Mouse (Mus musculus): ENCODE measurements at regions not wholly inside any gene's neighbourhood (a gene's known extent, or its start where the extent isn't known, plus 50 kb on each side); places are given as distances from the start of the nearest gene placed in this dataset.

GRCm38 (mm10) chr3:34457821-34458220 lies 192.4 kb upstream of the Sox2 start:
- 38% methylated on average over 1 of the region's 1 CpGs for WGBS (ENCODE audit: insufficient replicate concordance)
- Histone ChIP-seq H3K9ac (ENCODE audit: low read depth, low read length) (no peak overlapping the region), H3K27me3 (ENCODE audit: control insufficient read depth, insufficient read depth, low read depth, low read length) (no peaks in the 10 kb centered on the region), H3K4me3 (ENCODE audit: low read depth, low read length) (no peak overlapping the region), H3K9me3 (replicated peaks; ENCODE audit: control insufficient read depth, low read length) (no peaks in the 10 kb centered on the region), H3K27ac (ENCODE audit: low read length) (no peak overlapping the region), H3K4me1 (ENCODE audit: control insufficient read depth, low read depth, low read length) (no peaks in the 10 kb centered on the region), H3K4me2 (ENCODE audit: low read depth, low read length) (no peak overlapping the region), H3K36me3 (ENCODE audit: control insufficient read depth, insufficient read depth) (no peaks in the 10 kb centered on the region)
- no peak for ATAC-seq (ENCODE audit: low read depth)

- WGBS (ENCODE audit: insufficient replicate concordance) = 61% methylated on average over 23 of the region's 23 CpGs
- H3K4me3 ChIP-seq (ENCODE audit: low read depth, low read length) = no peak overlapping the region
- H3K9me3 ChIP-seq (replicated peaks; ENCODE audit: control insufficient read depth, low read length) = no peaks in the 10 kb centered on the region
- H3K27ac ChIP-seq (ENCODE audit: low read length) = no peak overlapping the region
- no peaks in the 10 kb centered on the region for H3K4me1 ChIP-seq (ENCODE audit: control insufficient read depth, low read depth, low read length)
- H3K4me2 ChIP-seq (ENCODE audit: low read depth, low read length) = no peak overlapping the region
- no peak for ATAC-seq (ENCODE audit: low read depth)
- no peak overlapping the region for H3K9ac ChIP-seq (ENCODE audit: low read depth, low read length)
- no peaks in the 10 kb centered on the region for H3K27me3 ChIP-seq (ENCODE audit: control insufficient read depth, insufficient read depth, low read depth, low read length)
- H3K36me3 ChIP-seq (ENCODE audit: control insufficient read depth, insufficient read depth) = no peaks in the 10 kb centered on the region
Observed at GRCm38 (mm10) chr3:34456488-34457433, 193.4 kb upstream of the Sox2 start.

GRCm38 (mm10) chr3:34454026-34454624 lies 196.1 kb upstream of the Sox2 start:
- Histone ChIP-seq H3K36me3 (ENCODE audit: control insufficient read depth, insufficient read depth) (no peaks in the 10 kb centered on the region), H3K27ac (ENCODE audit: low read length) (no peak overlapping the region), H3K4me2 (ENCODE audit: low read depth, low read length) (no peak overlapping the region), H3K4me3 (ENCODE audit: low read depth, low read length) (no peak overlapping the region), H3K27me3 (ENCODE audit: control insufficient read depth, insufficient read depth, low read depth, low read length) (no peaks in the 10 kb centered on the region), H3K9me3 (replicated peaks; ENCODE audit: control insufficient read depth, low read length) (no peaks in the 10 kb centered on the region), H3K9ac (ENCODE audit: low read depth, low read length) (no peak overlapping the region), H3K4me1 (ENCODE audit: control insufficient read depth, low read depth, low read length) (no peaks in the 10 kb centered on the region)
- 75% methylated on average over 23 of the region's 24 CpGs for WGBS (ENCODE audit: insufficient replicate concordance)
- ATAC-seq (ENCODE audit: low read depth) = no peak

- Histone ChIP-seq H3K4me3 (ENCODE audit: low read depth, low read length) (no peak overlapping the region), H3K4me2 (ENCODE audit: low read depth, low read length) (no peak overlapping the region), H3K27me3 (ENCODE audit: control insufficient read depth, insufficient read depth, low read depth, low read length) (no peaks in the 10 kb centered on the region), H3K9me3 (replicated peaks; ENCODE audit: control insufficient read depth, low read length) (no peaks in the 10 kb centered on the region), H3K27ac (ENCODE audit: low read length) (no peak overlapping the region), H3K4me1 (ENCODE audit: control insufficient read depth, low read depth, low read length) (no peaks in the 10 kb centered on the region), H3K36me3 (ENCODE audit: control insufficient read depth, insufficient read depth) (no peaks in the 10 kb centered on the region), H3K9ac (ENCODE audit: low read depth, low read length) (no peak overlapping the region)
- no peak for ATAC-seq (ENCODE audit: low read depth)
- 50% methylated on average over 7 of the region's 7 CpGs for WGBS (ENCODE audit: insufficient replicate concordance)
Observed at GRCm38 (mm10) chr3:34445354-34445753, 204.9 kb upstream of the Sox2 start.

- H3K9ac ChIP-seq (ENCODE audit: low read depth, low read length) = no peak overlapping the region
- H3K36me3 ChIP-seq (ENCODE audit: control insufficient read depth, insufficient read depth) = no peaks in the 10 kb centered on the region
- H3K27me3 ChIP-seq (ENCODE audit: control insufficient read depth, insufficient read depth, low read depth, low read length) = no peaks in the 10 kb centered on the region
- H3K4me1 ChIP-seq (ENCODE audit: control insufficient read depth, low read depth, low read length) = no peaks in the 10 kb centered on the region
- WGBS (ENCODE audit: insufficient replicate concordance) = 49% methylated on average over 5 of the region's 5 CpGs
- no peak overlapping the region for H3K4me2 ChIP-seq (ENCODE audit: low read depth, low read length)
- no peak overlapping the region for H3K27ac ChIP-seq (ENCODE audit: low read length)
- H3K4me3 ChIP-seq (ENCODE audit: low read depth, low read length) = no peak overlapping the region
- H3K9me3 ChIP-seq (replicated peaks; ENCODE audit: control insufficient read depth, low read length) = no peaks in the 10 kb centered on the region
- ATAC-seq (ENCODE audit: low read depth) = no peak
Observed at GRCm38 (mm10) chr3:34444802-34445201, 205.4 kb upstream of the Sox2 start.

- no peak for ATAC-seq (ENCODE audit: low read depth)
- Histone ChIP-seq H3K9ac (ENCODE audit: low read depth, low read length) (no peak overlapping the region), H3K4me3 (ENCODE audit: low read depth, low read length) (no peak overlapping the region), H3K36me3 (ENCODE audit: control insufficient read depth, insufficient read depth) (no peaks in the 10 kb centered on the region), H3K27me3 (ENCODE audit: control insufficient read depth, insufficient read depth, low read depth, low read length) (no peaks in the 10 kb centered on the region), H3K9me3 (replicated peaks; ENCODE audit: control insufficient read depth, low read length) (no peaks in the 10 kb centered on the region), H3K4me1 (ENCODE audit: control insufficient read depth, low read depth, low read length) (no peaks in the 10 kb centered on the region), H3K4me2 (ENCODE audit: low read depth, low read length) (no peak overlapping the region), H3K27ac (ENCODE audit: low read length) (no peak overlapping the region)
- WGBS (ENCODE audit: insufficient replicate concordance) = 75% methylated on average over 28 of the region's 28 CpGs
Observed at GRCm38 (mm10) chr3:34443731-34444628, 206.2 kb upstream of the Sox2 start.

- Histone ChIP-seq H3K9me3 (replicated peaks; ENCODE audit: control insufficient read depth, low read length) (no peaks in the 10 kb centered on the region), H3K9ac (ENCODE audit: low read depth, low read length) (no peak overlapping the region), H3K4me2 (ENCODE audit: low read depth, low read length) (no peak overlapping the region), H3K4me3 (ENCODE audit: low read depth, low read length) (no peak overlapping the region), H3K27me3 (ENCODE audit: control insufficient read depth, insufficient read depth, low read depth, low read length) (no peaks in the 10 kb centered on the region), H3K36me3 (ENCODE audit: control insufficient read depth, insufficient read depth) (no peaks in the 10 kb centered on the region), H3K4me1 (ENCODE audit: control insufficient read depth, low read depth, low read length) (no peaks in the 10 kb centered on the region), H3K27ac (ENCODE audit: low read length) (no peak overlapping the region)
- 65% methylated on average over 5 of the region's 5 CpGs for WGBS (ENCODE audit: insufficient replicate concordance)
- no peak for ATAC-seq (ENCODE audit: low read depth)
Observed at GRCm38 (mm10) chr3:34443307-34443706, 206.9 kb upstream of the Sox2 start.

GRCm38 (mm10) chr3:34441792-34442191 lies 208.4 kb upstream of the Sox2 start:
- whole genome bisulfite sequencing (ENCODE audit: insufficient replicate concordance) = 49% methylated on average over 4 of the region's 4 CpGs
- H3K9me3 ChIP-seq (replicated peaks; ENCODE audit: control insufficient read depth, low read length) = no peaks in the 10 kb centered on the region
- H3K9ac ChIP-seq (ENCODE audit: low read depth, low read length) = no peak overlapping the region
- no peaks in the 10 kb centered on the region for H3K36me3 ChIP-seq (ENCODE audit: control insufficient read depth, insufficient read depth)
- no peak overlapping the region for H3K27ac ChIP-seq (ENCODE audit: low read length)
- no peaks in the 10 kb centered on the region for H3K27me3 ChIP-seq (ENCODE audit: control insufficient read depth, insufficient read depth, low read depth, low read length)
- no peaks in the 10 kb centered on the region for H3K4me1 ChIP-seq (ENCODE audit: control insufficient read depth, low read depth, low read length)
- H3K4me2 ChIP-seq (ENCODE audit: low read depth, low read length) = no peak overlapping the region
- ATAC-seq (ENCODE audit: low read depth) = no peak
- H3K4me3 ChIP-seq (ENCODE audit: low read depth, low read length) = no peak overlapping the region
